Mouse (Mus musculus): ENCODE measurements around the gene Gyg. TPM values are rescaled to one million over a fixed set of nuclear protein-coding genes. Genes with fewer than 3 reads are reported as not detected.
A peak's percentile ranks its signal among the peaks of the same experiment; 100 is the strongest.

Gyg gene
- polyA plus RNA-seq, 1 experiment from 2014 or later, result 48.3 TPM

DNA sequence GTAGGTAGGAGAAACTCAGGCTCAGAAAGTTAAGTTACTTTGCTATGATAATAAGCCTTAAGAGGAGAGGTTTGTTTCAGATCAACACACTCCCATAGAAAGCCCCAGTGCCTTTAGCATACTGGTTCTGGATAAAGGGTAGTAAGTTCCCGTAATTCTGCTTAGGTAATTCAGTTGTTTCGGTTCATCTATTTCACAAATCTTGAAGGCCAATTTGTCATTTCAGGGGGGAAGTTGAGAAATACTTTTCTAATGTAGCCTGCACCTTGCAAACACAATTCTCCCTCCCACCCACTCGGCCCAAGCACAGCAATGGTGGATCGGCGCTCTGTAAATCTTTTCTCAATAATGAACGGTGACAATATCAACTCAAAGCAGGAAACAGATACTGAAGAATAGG is 359 bp upstream of the Gyg start:
- 73% methylated on average over 6 of the region's 6 CpGs for WGBS
- Histone ChIP-seq H3K27me3 (ENCODE audit: insufficient read depth, low read length) (no peaks in the 10 kb centered on the region), H3K4me3 (replicated peaks; ENCODE audit: low read depth, low read length) (no peak overlapping the region), H3K9ac (ENCODE audit: low read depth, low read length) (no peak overlapping the region), H3K4me1 (replicated peaks; ENCODE audit: insufficient read depth, low read length) (0 out of 2 replicates have a peak, but pooled peaks cover 5% of the 10 kb centered on the region), H3K4me2 (ENCODE audit: low read length) (peak overlapping the region; percentile 88), H3K9me3 (replicated peaks; ENCODE audit: low read length) (no peaks in the 10 kb centered on the region), H3K27ac (no peak overlapping the region), H3K36me3 (ENCODE audit: insufficient read depth, low read length) (no peaks in the 10 kb centered on the region)
- TF ChIP-seq CTCF (IDR thresholded peaks at IDR 0.05; ENCODE audit: low read depth), result no peak
- ATAC-seq (replicated peaks; ENCODE audit: low FRiP score, low read depth), result no peak
- DNase-seq (ENCODE audit: low spot score), result no peak

- H3K9ac ChIP-seq (ENCODE audit: low read depth, low read length), result no peak overlapping the region
- WGBS, result 91% methylated on average over 3 of the region's 3 CpGs
- H3K4me1 ChIP-seq (replicated peaks; ENCODE audit: insufficient read depth, low read length), result 0 out of 2 replicates have a peak, but pooled peaks cover 5% of the 10 kb centered on the region
- H3K27me3 ChIP-seq (ENCODE audit: insufficient read depth, low read length), result no peaks in the 10 kb centered on the region
- no peaks in the 10 kb centered on the region for H3K9me3 ChIP-seq (replicated peaks; ENCODE audit: low read length)
- H3K4me3 ChIP-seq (replicated peaks; ENCODE audit: low read depth, low read length), result no peak overlapping the region
- no peak overlapping the region for H3K4me2 ChIP-seq (ENCODE audit: low read length)
- ATAC-seq (replicated peaks; ENCODE audit: low FRiP score, low read depth) (no peak), DNase-seq (ENCODE audit: low spot score) (no peak)
- no peak overlapping the region for H3K27ac ChIP-seq
- no peak for TF ChIP-seq CTCF (IDR thresholded peaks at IDR 0.05; ENCODE audit: low read depth)
- H3K36me3 ChIP-seq (ENCODE audit: insufficient read depth, low read length), result 0 out of 2 replicates have a peak, but pooled peaks cover 13% of the 10 kb centered on the region
Observed at GRCm38 (mm10) chr3:20151651-20152050, 3.5 kb downstream of the Gyg start.

GRCm38 (mm10) chr3:20150511-20150910 is 4.6 kb downstream of the Gyg start:
- Histone ChIP-seq H3K4me3 (replicated peaks; ENCODE audit: low read depth, low read length) (no peak overlapping the region), H3K4me1 (replicated peaks; ENCODE audit: insufficient read depth, low read length) (0 out of 2 replicates have a peak, but pooled peaks cover 5% of the 10 kb centered on the region), H3K27me3 (ENCODE audit: insufficient read depth, low read length) (no peaks in the 10 kb centered on the region), H3K27ac (no peak overlapping the region), H3K9ac (ENCODE audit: low read depth, low read length) (no peak overlapping the region), H3K9me3 (replicated peaks; ENCODE audit: low read length) (no peaks in the 10 kb centered on the region), H3K4me2 (ENCODE audit: low read length) (no peak overlapping the region), H3K36me3 (ENCODE audit: insufficient read depth, low read length) (0 out of 2 replicates have a peak, but pooled peaks cover 13% of the 10 kb centered on the region)
- WGBS, result 85% methylated on average over 2 of the region's 2 CpGs
- DNase-seq (ENCODE audit: low spot score) (no peak), ATAC-seq (replicated peaks; ENCODE audit: low FRiP score, low read depth) (no peak)
- no peak for TF ChIP-seq CTCF (IDR thresholded peaks at IDR 0.05; ENCODE audit: low read depth)

DNA sequence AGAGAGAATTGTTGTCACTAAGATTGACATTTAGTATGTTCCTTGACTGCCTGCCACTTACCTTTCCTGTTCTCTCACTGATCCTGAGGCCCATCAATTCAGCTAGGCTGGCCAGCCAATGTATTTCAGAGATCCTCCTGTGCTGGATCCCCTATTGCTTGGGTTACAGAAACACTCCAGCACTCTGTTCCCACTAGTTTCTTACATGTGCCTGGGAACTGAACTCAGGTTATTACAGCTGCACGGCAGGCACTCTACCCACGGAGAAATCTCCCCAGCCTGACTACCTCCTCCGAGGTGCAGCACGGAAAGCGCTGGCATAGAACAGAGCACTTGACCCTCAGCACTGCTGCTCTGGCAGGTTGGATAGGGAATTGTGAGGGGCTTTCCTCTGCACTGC is 7.5 kb downstream of the Gyg start:
- no peak overlapping the region for H3K4me2 ChIP-seq (ENCODE audit: low read length)
- no peak for DNase-seq (ENCODE audit: low spot score)
- H3K27me3 ChIP-seq (ENCODE audit: insufficient read depth, low read length), result no peaks in the 10 kb centered on the region
- H3K36me3 ChIP-seq (ENCODE audit: insufficient read depth, low read length), result 0 out of 2 replicates have a peak, but pooled peaks cover 13% of the 10 kb centered on the region
- no peak overlapping the region for H3K27ac ChIP-seq
- no peak overlapping the region for H3K4me3 ChIP-seq (replicated peaks; ENCODE audit: low read depth, low read length)
- H3K9me3 ChIP-seq (replicated peaks; ENCODE audit: low read length), result no peaks in the 10 kb centered on the region
- no peaks in the 10 kb centered on the region for H3K4me1 ChIP-seq (replicated peaks; ENCODE audit: insufficient read depth, low read length)
- H3K9ac ChIP-seq (ENCODE audit: low read depth, low read length), result no peak overlapping the region
- no peak for TF ChIP-seq CTCF (IDR thresholded peaks at IDR 0.05; ENCODE audit: low read depth)
- 73% methylated on average over 5 of the region's 5 CpGs for WGBS
- ATAC-seq (replicated peaks; ENCODE audit: low FRiP score, low read depth), result no peak

GRCm38 (mm10) chr3:20146884-20147395 is 8.2 kb downstream of the Gyg start:
- Histone ChIP-seq H3K4me2 (ENCODE audit: low read length) (no peak overlapping the region), H3K27ac (no peak overlapping the region), H3K9ac (ENCODE audit: low read depth, low read length) (no peak overlapping the region), H3K27me3 (ENCODE audit: insufficient read depth, low read length) (no peaks in the 10 kb centered on the region), H3K9me3 (replicated peaks; ENCODE audit: low read length) (no peaks in the 10 kb centered on the region), H3K36me3 (ENCODE audit: insufficient read depth, low read length) (0 out of 2 replicates have a peak, but pooled peaks cover 13% of the 10 kb centered on the region), H3K4me3 (replicated peaks; ENCODE audit: low read depth, low read length) (no peak overlapping the region), H3K4me1 (replicated peaks; ENCODE audit: insufficient read depth, low read length) (no peaks in the 10 kb centered on the region)
- TF ChIP-seq CTCF (IDR thresholded peaks at IDR 0.05; ENCODE audit: low read depth), result no peak
- DNase-seq (ENCODE audit: low spot score) (no peak), ATAC-seq (replicated peaks; ENCODE audit: low FRiP score, low read depth) (no peak)
- WGBS, result 69% methylated on average over 7 of the region's 7 CpGs

- no peaks in the 10 kb centered on the region for H3K27me3 ChIP-seq (ENCODE audit: insufficient read depth, low read length)
- ATAC-seq (replicated peaks; ENCODE audit: low FRiP score, low read depth) (no peak), DNase-seq (ENCODE audit: low spot score) (no peak)
- WGBS, result 95% methylated on average over 1 of the region's 1 CpGs
- no peaks in the 10 kb centered on the region for H3K4me1 ChIP-seq (replicated peaks; ENCODE audit: insufficient read depth, low read length)
- TF ChIP-seq CTCF (IDR thresholded peaks at IDR 0.05; ENCODE audit: low read depth), result no peak
- H3K9me3 ChIP-seq (replicated peaks; ENCODE audit: low read length), result no peaks in the 10 kb centered on the region
- H3K4me2 ChIP-seq (ENCODE audit: low read length), result no peak overlapping the region
- H3K9ac ChIP-seq (ENCODE audit: low read depth, low read length), result no peak overlapping the region
- 0 out of 2 replicates have a peak, but pooled peaks cover 13% of the 10 kb centered on the region for H3K36me3 ChIP-seq (ENCODE audit: insufficient read depth, low read length)
- no peak overlapping the region for H3K4me3 ChIP-seq (replicated peaks; ENCODE audit: low read depth, low read length)
- H3K27ac ChIP-seq, result no peak overlapping the region
Observed at GRCm38 (mm10) chr3:20145696-20146113, 9.4 kb downstream of the Gyg start.

- Histone ChIP-seq H3K36me3 (ENCODE audit: insufficient read depth, low read length) (0 out of 2 replicates have a peak, but pooled peaks cover 13% of the 10 kb centered on the region), H3K27ac (no peak overlapping the region), H3K27me3 (ENCODE audit: insufficient read depth, low read length) (no peaks in the 10 kb centered on the region), H3K4me3 (replicated peaks; ENCODE audit: low read depth, low read length) (no peak overlapping the region), H3K4me2 (ENCODE audit: low read length) (no peak overlapping the region), H3K4me1 (replicated peaks; ENCODE audit: insufficient read depth, low read length) (no peaks in the 10 kb centered on the region), H3K9me3 (replicated peaks; ENCODE audit: low read length) (no peaks in the 10 kb centered on the region), H3K9ac (ENCODE audit: low read depth, low read length) (no peak overlapping the region)
- ATAC-seq (replicated peaks; ENCODE audit: low FRiP score, low read depth), result no peak
- TF ChIP-seq CTCF (IDR thresholded peaks at IDR 0.05; ENCODE audit: low read depth), result no peak
- DNase-seq (ENCODE audit: low spot score), result no peak
- 42% methylated on average over 2 of the region's 2 CpGs for WGBS
Observed at GRCm38 (mm10) chr3:20144401-20144800, 10.7 kb downstream of the Gyg start.

Data from kidney, postnatal 0 days (tissue).